Mouse (Mus musculus): ENCODE results near the gene Rap1a.

GRCm38 (mm10) chr3:105687324-105688060, 113.6 kb downstream of the Rap1a start, which contains the start of gene Ddx20:
- TF ChIP-seq POLR2A (IDR thresholded peaks at IDR 0.05; ENCODE audit: insufficient read depth, low read depth, low read length) (peak; percentile 71), CTCF (IDR thresholded peaks at IDR 0.05) (peak; percentile 100)

Data from heart, adult 2 months (tissue).